Mouse (Mus musculus) midbrain, postnatal 0 days (tissue): Measurements from ENCODE around the gene Shisa7. TPM values are rescaled to one million over a fixed set of nuclear protein-coding genes. Genes with fewer than 3 reads are reported as not detected.
"Not testable (repeated sequence)": the region's sequence is repeated elsewhere in the genome, so short reads cannot be mapped to it uniquely, and the experiment has no call there.

Experiments
- ATAC-seq: fragments of 200-750 bp; cut with Nextera tagmentation; 2 replicates; pipeline ENCODE4 v1.8.0; 2017; ENCODE audit warnings: moderate number of reproducible peaks, mild to moderate bottlenecking, moderate TSS enrichment, moderate library complexity; ENCODE audit not compliant: low FRiP score
- DNase-seq: peaks from one replicate; pipeline ENCODE4 v3.0.0-alpha.2; 2015; ENCODE audit warnings: low spot score
- H3K27ac ChIP-seq: fragments of 300-500 bp; sonication (generic); 2 replicates; pipeline ENCODE4 v1.5.1; 2014; ENCODE audit warnings: low read depth, mild to moderate bottlenecking, low read length, mixed read lengths
- H3K27me3 ChIP-seq: fragments of 300-500 bp; sonication (generic); 2 replicates; pipeline ENCODE4 v1.6.1; 2014; ENCODE audit warnings: low read length, control low read depth, mixed read lengths; ENCODE audit not compliant: insufficient read depth
- H3K36me3 ChIP-seq: fragments of 300-500 bp; sonication (generic); 2 replicates; pipeline ENCODE4 v1.6.1; 2014; ENCODE audit warnings: low read length, control low read depth, mixed read lengths; ENCODE audit not compliant: insufficient read depth
- H3K4me1 ChIP-seq: fragments of 300-500 bp; sonication (generic); 2 replicates; pipeline ENCODE4 v1.6.1; 2014; ENCODE audit warnings: mild to moderate bottlenecking, control low read depth, antibody characterized with exemption, low read length, mixed read lengths; ENCODE audit not compliant: insufficient read depth
- H3K4me2 ChIP-seq: fragments of 300-500 bp; sonication (generic); 2 replicates; pipeline ENCODE4 v1.6.1; 2014; ENCODE audit warnings: low read depth, mild to moderate bottlenecking, low read length, mixed read lengths; ENCODE audit not compliant: poor library complexity, severe bottlenecking
- H3K4me3 ChIP-seq: fragments of 300-500 bp; sonication (generic); 2 replicates; pipeline ENCODE4 v1.5.1; 2014; ENCODE audit warnings: low read depth, mild to moderate bottlenecking, low read length, moderate library complexity
- H3K9ac ChIP-seq: fragments of 300-500 bp; sonication (generic); replicated peaks from 2 replicates; pipeline ENCODE4 v1.6.1; 2014; ENCODE audit warnings: mild to moderate bottlenecking, low read length, moderate library complexity, mixed read lengths; ENCODE audit not compliant: poor library complexity, severe bottlenecking
- H3K9me3 ChIP-seq: fragments of 300-500 bp; sonication (generic); 2 replicates; pipeline ENCODE4 v1.6.1; 2016; ENCODE audit warnings: low read length, control low read depth
- CTCF ChIP-seq: IDR thresholded peaks from 2 replicates; pipeline ENCODE4 v1.5.1; 2016; ENCODE audit warnings: antibody characterized with exemption, mild to moderate bottlenecking
- WGBS: fragments of 180-500 bp; shearing (Covaris S2); extraction: QIAGEN DNeasy Blood & Tissue Kit; methylation state at CpG from one replicate; pipeline ENCODE4 v1.1.7; 2014; 5-methylcytosine and 5-hydroxymethylcytosine counted together
- polyA plus RNA-seq: library from polyadenylated mRNA; unstranded; fragments of >200 nt; fragmentation: Nextera tagmentation; extraction: Ambion mirVana; gene quantifications from 2 replicates; pipeline ENCODE4 v1.2.1, GENCODE M21; 2015
- total RNA-seq: library from RNA; depleted of rRNA; stranded (reverse); fragments of >200 nt; gene quantifications from 2 replicates; pipeline ENCODE4 v1.2.3, GENCODE M21; 2014; rRNA removed

The Shisa7 gene
- total RNA-seq (51.4 and 68.5 TPM in 2 replicates), polyA plus RNA-seq (9.3 and 10.1 TPM in 2 replicates)

DNA sequence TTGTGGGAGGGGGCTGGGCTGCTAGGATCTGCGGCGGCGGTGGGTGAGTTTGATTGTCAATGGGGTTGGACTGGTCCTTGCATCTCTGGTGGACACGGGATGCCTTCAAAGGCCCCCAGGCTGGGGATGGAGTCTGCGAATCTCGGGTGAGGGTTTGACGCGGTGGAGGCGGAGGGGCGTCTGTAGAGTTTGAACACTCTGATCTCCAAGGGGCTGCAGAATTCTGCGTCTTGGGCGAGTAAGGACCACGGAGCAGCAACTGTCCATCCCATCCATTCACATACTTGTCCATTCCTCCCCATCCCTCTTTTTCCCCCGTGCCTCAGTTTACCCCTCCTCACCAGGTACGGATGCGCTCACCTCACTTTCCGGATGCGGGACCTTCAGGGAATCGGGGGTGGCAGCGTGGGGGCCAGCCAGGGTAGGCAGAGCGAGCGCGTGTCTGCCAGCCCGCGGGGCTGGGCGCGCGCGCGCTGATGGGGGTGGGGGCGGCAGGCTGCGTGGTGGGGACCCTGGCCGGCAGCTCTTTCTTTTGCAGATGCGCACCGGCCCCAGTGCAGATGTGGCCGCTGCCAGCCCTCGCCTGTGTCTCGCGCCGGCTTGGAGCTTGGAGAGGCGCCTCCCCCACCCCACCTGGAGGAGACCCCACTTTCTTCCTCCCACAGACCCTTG lies at the start of gene Shisa7:
Shisa7 (minus strand) TSS at position 452 of the 672 bp plus-strand sequence.
- ATAC-seq = peak; percentile 61
- no peak for DNase-seq
- H3K4me1 ChIP-seq = peaks cover 7% of the 10 kb centered on the region; the same call in 1 of the 2 replicates
- H3K4me2 ChIP-seq = peak within 1 kb of the TSS; percentile 65
- H3K4me3 ChIP-seq = peak within 1 kb of the TSS; percentile 58
- no peaks in the 10 kb centered on the region for H3K36me3 ChIP-seq
- H3K9me3 ChIP-seq = no peaks in the 10 kb centered on the region
- H3K27ac ChIP-seq = peak within 1 kb of the TSS; percentile 80
- H3K9ac ChIP-seq = peak within 1 kb of the TSS; percentile 61
- TF ChIP-seq CTCF = no peak
- H3K27me3 ChIP-seq = no peaks in the 10 kb centered on the region
- WGBS = 0% methylated on average over 20 of the region's 41 CpGs

DNA sequence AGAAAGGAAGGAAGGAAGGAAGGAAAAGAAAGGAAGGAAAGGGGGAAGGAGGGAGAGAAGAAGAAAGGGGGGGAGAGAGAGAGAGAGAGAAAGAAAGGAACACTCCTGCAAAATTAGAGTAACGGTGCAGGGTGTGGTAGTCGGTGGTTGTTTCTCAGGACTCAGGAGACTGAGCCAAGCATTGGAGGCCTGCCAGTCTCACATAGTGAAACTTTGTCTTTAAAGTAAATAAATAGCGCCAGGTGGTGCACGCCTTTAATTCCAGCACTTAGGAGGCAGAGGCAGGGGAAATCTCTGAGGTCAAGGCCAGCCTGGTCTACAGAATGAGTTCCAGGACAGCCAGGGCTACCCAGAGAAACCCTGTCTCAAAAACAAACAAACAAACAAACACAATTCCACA lies 42.2 kb upstream of the Shisa7 start:
- WGBS = 72% methylated on average over 4 of the region's 4 CpGs
- TF ChIP-seq CTCF = no peak
- H3K27me3 ChIP-seq = no peaks in the 10 kb centered on the region

DNA sequence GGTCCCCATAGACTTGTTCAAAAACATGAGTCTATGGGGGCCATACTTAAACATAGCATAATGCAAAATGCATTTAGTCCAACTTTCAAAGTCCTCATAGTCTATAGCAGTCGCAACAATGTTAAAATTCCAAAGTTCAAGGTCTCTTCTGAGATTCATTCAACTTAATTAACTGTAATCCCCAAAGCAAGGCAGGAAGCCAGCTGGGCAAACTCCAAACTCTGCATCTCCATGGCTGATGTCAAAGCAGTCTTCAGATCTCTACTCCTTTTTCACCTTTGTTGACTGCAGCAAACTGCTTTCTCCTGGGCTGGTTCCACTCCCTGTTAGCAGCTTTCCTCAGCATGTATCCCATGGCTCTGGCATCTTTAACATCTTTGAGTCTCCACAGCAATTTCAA lies 34.5 kb upstream of the Shisa7 start:
- H3K4me1 ChIP-seq, H3K9me3 ChIP-seq, H3K4me3 ChIP-seq, H3K27ac ChIP-seq, H3K9ac ChIP-seq, H3K4me2 ChIP-seq, DNase-seq, ATAC-seq, H3K36me3 ChIP-seq, H3K27me3 ChIP-seq: not testable (repeated sequence)
- WGBS = 77% methylated on average over 1 of the region's 1 CpGs

More for the DNA sequence above, 42.2 kb upstream of the Shisa7 start:
- no peaks in the 10 kb centered on the region for H3K9me3 ChIP-seq
- no peak overlapping the region for H3K9ac ChIP-seq
- H3K4me1 ChIP-seq = no peaks in the 10 kb centered on the region
- H3K27ac ChIP-seq = no peak overlapping the region
- DNase-seq = no peak
- no peak overlapping the region for H3K4me3 ChIP-seq
- ATAC-seq = no peak
- no peak overlapping the region for H3K4me2 ChIP-seq
- H3K36me3 ChIP-seq = no peaks in the 10 kb centered on the region

DNA sequence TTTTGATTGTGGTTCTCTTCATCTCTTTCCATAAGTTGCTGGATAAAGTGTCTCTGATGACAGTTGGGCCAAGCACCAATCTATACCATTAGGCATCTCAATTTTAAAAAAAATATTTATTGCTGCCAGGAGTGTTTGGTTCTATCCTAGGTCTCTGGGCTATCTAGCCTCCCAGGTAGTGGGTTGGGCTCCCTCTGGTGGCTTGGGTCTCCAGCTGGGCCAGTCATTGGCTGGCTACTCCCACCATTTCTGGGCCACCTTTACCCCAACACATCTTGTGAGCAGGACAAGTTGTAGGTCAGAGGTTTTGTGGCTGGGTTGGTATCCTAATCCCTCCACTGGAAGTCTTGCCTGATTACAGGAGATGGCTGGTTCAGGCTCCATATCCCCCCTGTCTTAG lies 33.7 kb upstream of the Shisa7 start:
- Histone ChIP-seq H3K27ac (no peak overlapping the region), H3K9ac (no peak overlapping the region), H3K9me3 (no peaks in the 10 kb centered on the region), H3K36me3 (no peaks in the 10 kb centered on the region), H3K4me1 (no peaks in the 10 kb centered on the region), H3K4me3 (no peak overlapping the region), H3K4me2 (no peak overlapping the region), H3K27me3 (no peaks in the 10 kb centered on the region)
- peak; percentile 41; the same call in 1 of the 2 replicates for TF ChIP-seq CTCF
- no peak for DNase-seq
- no peak for ATAC-seq

DNA sequence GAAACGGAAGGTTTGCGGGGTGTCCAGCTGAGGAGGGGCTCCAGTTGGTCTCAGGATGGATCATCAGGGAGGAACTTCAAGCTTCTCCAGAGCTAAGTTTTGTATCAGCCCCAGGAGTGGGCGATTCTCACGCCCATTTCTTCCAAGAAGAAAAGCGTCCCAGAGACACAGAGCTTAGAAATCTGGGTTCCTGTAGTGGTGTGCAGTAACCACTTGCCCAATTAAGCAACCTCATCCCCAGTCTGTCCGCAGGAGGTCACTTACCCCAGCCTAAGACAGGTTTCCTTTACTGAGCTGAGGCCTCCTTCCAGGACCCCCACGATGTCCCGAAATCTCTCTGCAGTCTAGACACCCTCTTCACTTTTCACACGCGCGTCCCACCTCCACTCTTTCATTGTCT lies 32.7 kb upstream of the Shisa7 start:
- H3K4me2 ChIP-seq = peak overlapping the region; percentile 67
- DNase-seq (no peak), ATAC-seq (peak; percentile 20; the same call in 1 of the 2 replicates)
- H3K4me3 ChIP-seq = peak overlapping the region; percentile 49
- peak overlapping the region; percentile 42 for H3K9ac ChIP-seq
- H3K9me3 ChIP-seq = no peaks in the 10 kb centered on the region
- no peak for TF ChIP-seq CTCF
- no peaks in the 10 kb centered on the region for H3K36me3 ChIP-seq
- H3K4me1 ChIP-seq = no peaks in the 10 kb centered on the region
- no peaks in the 10 kb centered on the region for H3K27me3 ChIP-seq
- H3K27ac ChIP-seq = no peak overlapping the region
- WGBS = 7% methylated on average over 11 of the region's 11 CpGs

DNA sequence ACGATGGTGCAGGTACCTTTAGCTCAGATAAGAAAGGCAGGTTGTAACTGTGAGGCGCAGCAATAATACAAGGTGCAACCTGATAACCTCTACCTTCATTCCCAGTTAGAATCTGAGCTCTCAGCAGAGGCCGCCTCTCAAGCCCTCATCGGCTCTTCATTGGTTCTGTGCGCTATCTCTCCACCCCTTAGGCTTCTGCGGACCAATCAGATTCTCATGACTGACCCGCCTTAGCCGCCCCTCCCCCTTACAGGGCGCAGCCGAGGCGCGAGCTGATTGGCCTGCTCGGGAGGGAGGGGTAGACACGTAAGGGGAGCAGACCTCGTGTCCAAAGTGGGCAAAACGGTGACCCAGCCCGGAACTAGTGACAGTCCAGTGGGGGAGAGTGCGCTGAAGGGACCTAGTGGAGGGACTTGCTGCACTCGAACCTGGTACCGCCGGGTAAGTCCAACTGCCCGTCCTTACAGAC lies 32.3 kb upstream of the Shisa7 start, which contains the start of gene Isoc2a:
Isoc2a (plus strand) TSS at position 401 of the 469 bp plus-strand sequence.
- Histone ChIP-seq H3K9me3 (no peaks in the 10 kb centered on the region), H3K4me2 (peak within 1 kb of the TSS; percentile 67), H3K4me3 (peak within 1 kb of the TSS; percentile 49), H3K27me3 (no peaks in the 10 kb centered on the region), H3K27ac (peak within 1 kb of the TSS; percentile 55), H3K36me3 (no peaks in the 10 kb centered on the region), H3K9ac (peak within 1 kb of the TSS; percentile 52), H3K4me1 (no peaks in the 10 kb centered on the region)
- no peak for TF ChIP-seq CTCF
- WGBS = 1% methylated on average over 22 of the region's 22 CpGs
- peak; percentile 99 for ATAC-seq
- peak; percentile 95 for DNase-seq
